Mouse (Mus musculus): ENCODE measurements around the gene Wap.

DNA sequence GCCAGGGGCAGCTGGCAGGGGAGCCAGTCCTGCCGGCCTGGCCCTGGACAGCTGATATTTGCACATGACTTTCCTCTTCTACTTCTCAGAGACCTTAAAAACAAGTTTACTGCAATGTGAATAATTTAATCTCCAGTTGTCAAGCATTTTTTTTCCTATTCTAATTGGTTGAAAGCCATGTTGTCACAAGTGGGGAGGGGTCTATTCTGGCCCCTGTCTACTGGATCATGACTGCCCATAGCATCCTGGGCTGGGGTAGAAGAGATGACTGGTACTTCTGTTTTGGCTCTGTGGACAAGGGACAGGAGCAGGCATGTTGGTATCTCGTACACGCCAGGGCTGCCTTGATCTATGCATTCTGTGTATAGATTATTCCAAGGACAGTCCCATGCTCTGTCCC is 41.8 kb downstream of the Wap start:
- no peak for TF ChIP-seq CTCF (IDR thresholded peaks at IDR 0.05; ENCODE audit: borderline replicate concordance, insufficient read depth, low read depth, low read length)
- TF ChIP-seq POLR2A (IDR thresholded peaks at IDR 0.05; ENCODE audit: borderline replicate concordance, insufficient read depth, low read length), result no peak
